Mouse (Mus musculus) hindlimb bud, embryonic 11.5 days (tissue): ENCODE measurements at regions not wholly inside any gene's neighbourhood (a gene's known extent, or its start where the extent isn't known, plus 50 kb on each side); places are given as distances from the start of the nearest gene placed in this dataset.

ENCODE experiments used
- DNase-seq: peaks from one replicate; pipeline ENCODE4 v3.0.0-alpha.2; 2012; ENCODE audit warnings: low read depth, low spot score; ENCODE audit errors: extremely low spot score

GRCm38 (mm10) chr4:95105424-95105823, 53.4 kb upstream of the Jun start:
- DNase-seq: no peak

GRCm38 (mm10) chr4:95105926-95106622, 54.1 kb upstream of the Jun start:
- DNase-seq: no peak

- no peak for DNase-seq
Measured at GRCm38 (mm10) chr4:95106881-95107665, 55.1 kb upstream of the Jun start.

- no peak for DNase-seq
Measured at GRCm38 (mm10) chr4:95108811-95109210, 56.8 kb upstream of the Jun start.

- no peak for DNase-seq
Measured at GRCm38 (mm10) chr4:95110828-95111227, 58.8 kb upstream of the Jun start.

- DNase-seq: no peak
Measured at GRCm38 (mm10) chr4:95117158-95117681, 65.2 kb upstream of the Jun start.

- DNase-seq: no peak
Measured at GRCm38 (mm10) chr4:95120876-95121275, 68.9 kb upstream of the Jun start.

GRCm38 (mm10) chr4:95125346-95125745, 73.3 kb upstream of the Jun start:
- DNase-seq: no peak

GRCm38 (mm10) chr4:95127970-95128369, 75.9 kb upstream of the Jun start:
- no peak for DNase-seq

GRCm38 (mm10) chr4:95133815-95134214, 81.8 kb upstream of the Jun start:
- no peak for DNase-seq

- DNase-seq: no peak
Measured at GRCm38 (mm10) chr4:95134611-95135010, 82.6 kb upstream of the Jun start.

GRCm38 (mm10) chr4:95137413-95138143, 85.6 kb upstream of the Jun start:
- no peak for DNase-seq

- no peak for DNase-seq
Measured at GRCm38 (mm10) chr4:95138676-95139075, 86.7 kb upstream of the Jun start.

GRCm38 (mm10) chr4:95141253-95141652, 89.2 kb upstream of the Jun start:
- DNase-seq: no peak

GRCm38 (mm10) chr4:95143130-95143529, 91.1 kb upstream of the Jun start:
- DNase-seq: no peak

GRCm38 (mm10) chr4:95143668-95144067, 91.6 kb upstream of the Jun start:
- DNase-seq: no peak

GRCm38 (mm10) chr4:95144440-95144839, 92.4 kb upstream of the Jun start:
- no peak for DNase-seq

GRCm38 (mm10) chr4:95146268-95146667, 94.2 kb upstream of the Jun start:
- DNase-seq: no peak

- no peak for DNase-seq
Measured at GRCm38 (mm10) chr4:95148665-95149064, 96.6 kb upstream of the Jun start.

GRCm38 (mm10) chr4:95151678-95152077, 99.7 kb upstream of the Jun start:
- DNase-seq: no peak

- DNase-seq: no peak
Measured at GRCm38 (mm10) chr4:95152431-95153115, 100.6 kb upstream of the Jun start.
